Mouse (Mus musculus): ENCODE data around the gene Arf1.
A peak's percentile ranks its signal among the peaks of the same experiment; 100 is the strongest.

The Arf1 gene

GRCm38 (mm10) chr11:59228122-59228953, at the start of gene Arf1:
Gene Arf1 (minus strand): TSS chr11:59228270.
- peak; percentile 95 to 98 for DNase-seq (ENCODE audit: low spot score in 2 of 2)

- DNase-seq (ENCODE audit: low spot score in 2 of 2) = no peak
Measured at GRCm38 (mm10) chr11:59276877-59277276, 48.8 kb upstream of the Arf1 start.

- no peak for DNase-seq (ENCODE audit: low spot score in 2 of 2)
Measured at GRCm38 (mm10) chr11:59274184-59274583, 46.1 kb upstream of the Arf1 start.

GRCm38 (mm10) chr11:59266727-59267126, 38.7 kb upstream of the Arf1 start:
- DNase-seq (ENCODE audit: low spot score in 2 of 2) = no peak

- DNase-seq (ENCODE audit: low spot score in 2 of 2) = no peak
Measured at GRCm38 (mm10) chr11:59265154-59265813, 37.2 kb upstream of the Arf1 start.

- DNase-seq (ENCODE audit: low spot score in 2 of 2) = no peak
Measured at GRCm38 (mm10) chr11:59264593-59264992, 36.5 kb upstream of the Arf1 start.

- DNase-seq (ENCODE audit: low spot score in 2 of 2) = peak; percentile 49 to 50
Measured at GRCm38 (mm10) chr11:59263870-59264563, 35.9 kb upstream of the Arf1 start.

- DNase-seq (ENCODE audit: low spot score in 2 of 2) = no peak
Measured at GRCm38 (mm10) chr11:59262308-59262707, 34.2 kb upstream of the Arf1 start.

GRCm38 (mm10) chr11:59260706-59261493, 32.8 kb upstream of the Arf1 start:
- peak; percentile 49 to 73 for DNase-seq (ENCODE audit: low spot score in 2 of 2)

- DNase-seq (ENCODE audit: low spot score in 2 of 2) = no peak
Measured at GRCm38 (mm10) chr11:59259647-59260046, 31.6 kb upstream of the Arf1 start.

- DNase-seq (ENCODE audit: low spot score in 2 of 2) = no peak
Measured at GRCm38 (mm10) chr11:59248101-59248500, 20.0 kb upstream of the Arf1 start.

GRCm38 (mm10) chr11:59243856-59244255, 15.8 kb upstream of the Arf1 start:
- no peak for DNase-seq (ENCODE audit: low spot score in 2 of 2)

GRCm38 (mm10) chr11:59241841-59242240, 13.8 kb upstream of the Arf1 start:
- no peak for DNase-seq (ENCODE audit: low spot score in 2 of 2)

GRCm38 (mm10) chr11:59239796-59240195, 11.7 kb upstream of the Arf1 start:
- no peak for DNase-seq (ENCODE audit: low spot score in 2 of 2)

GRCm38 (mm10) chr11:59239428-59239785, 11.3 kb upstream of the Arf1 start:
- no peak for DNase-seq (ENCODE audit: low spot score in 2 of 2)

- DNase-seq (ENCODE audit: low spot score in 2 of 2) = peak; percentile 39 to 76
Measured at GRCm38 (mm10) chr11:59238525-59239427, 10.7 kb upstream of the Arf1 start.

- DNase-seq (ENCODE audit: low spot score in 2 of 2) = no peak
Measured at GRCm38 (mm10) chr11:59232797-59233196, 4.7 kb upstream of the Arf1 start.

- peak; percentile 64 to 81 for DNase-seq (ENCODE audit: low spot score in 2 of 2)
Measured at GRCm38 (mm10) chr11:59230144-59230760, 2.2 kb upstream of the Arf1 start.

GRCm38 (mm10) chr11:59227604-59228121, 407 bp downstream of the Arf1 start:
- no peak for DNase-seq (ENCODE audit: low spot score in 2 of 2)

Measured in spleen, postnatal 10 days (tissue).